Mouse (Mus musculus) colon, adult 2 months (tissue): ENCODE results near the gene Rexo5. TPM values are rescaled to one million over a fixed set of nuclear protein-coding genes. Genes with fewer than 3 reads are reported as not detected.

ENCODE experiments used
- polyA plus RNA-seq: library from polyadenylated mRNA; depleted of rRNA; stranded (reverse); fragments of >200 nt; gene quantifications from 2 replicates; pipeline ENCODE4 v1.2.3, GENCODE M21; 2012; rRNA removed

Rexo5 gene
- polyA plus RNA-seq: 1.4 and 2.8 TPM in 2 replicates

GRCm38 (mm10) chr7:119793586-119794250 lies at the start of gene Rexo5, which contains the start of gene Eri2:
Gene Rexo5, plus strand, starts transcription at chr7:119794006.
Gene Eri2, minus strand, starts transcription at chr7:119794058.

DNA sequence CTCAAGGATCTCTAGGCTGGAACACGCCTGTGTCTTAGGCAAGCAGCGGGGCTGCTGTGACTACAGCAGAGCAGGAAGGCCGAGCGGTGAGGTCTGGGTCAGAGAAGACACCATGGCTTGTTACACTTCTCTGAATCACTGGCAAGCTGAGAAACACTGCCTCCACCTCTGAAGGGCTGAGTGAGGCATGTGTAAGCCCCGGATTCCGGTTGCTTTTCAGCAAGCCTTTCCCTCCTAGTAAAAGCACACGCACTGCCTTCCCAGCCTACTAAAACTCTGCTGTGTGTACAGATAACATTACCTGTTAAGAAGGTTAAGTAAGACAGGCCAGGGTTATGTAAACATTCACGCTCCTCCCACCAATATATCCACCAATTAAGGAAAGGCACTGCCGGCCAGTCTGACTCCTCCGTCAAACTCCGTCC lies 33.3 kb upstream of the Rexo5 start, which contains the start of gene Acsm3:
Acsm3 (plus strand) TSS at position 397 of the 425 bp plus-strand sequence.

GRCm38 (mm10) chr7:119895639-119896512 lies 102.1 kb downstream of the Rexo5 start, which contains the start of the genes Lyrm1 and Dcun1d3:
Gene Lyrm1, plus strand, starts transcription at chr7:119895861.
Gene Dcun1d3, minus strand, starts transcription at chr7:119896298.

Other genes with a start within 250 kb of the Rexo5 start
- gene Acsm2, start 239.7 kb upstream of the Rexo5 start, polyA plus RNA-seq: 0.13 TPM in 1 of 2 replicates, not detected in the other
- gene Acsm1, start 187.0 kb upstream of the Rexo5 start, polyA plus RNA-seq: not detected in 2 replicates
- not detected in 2 replicates for gene Acsm4, start 104.0 kb upstream of the Rexo5 start, polyA plus RNA-seq
- 9.7 and 11.7 TPM in 2 replicates for gene Thumpd1, start 73.2 kb upstream of the Rexo5 start, polyA plus RNA-seq
- gene Acsm3, start 33.1 kb upstream of the Rexo5 start, polyA plus RNA-seq: 39.6 and 50.4 TPM in 2 replicates
- gene Eri2, start 52 bp downstream of the Rexo5 start, polyA plus RNA-seq: 0.43 and 0.44 TPM in 2 replicates
- gene Lyrm1, start 101.9 kb downstream of the Rexo5 start, polyA plus RNA-seq: 0.79 and 0.89 TPM in 2 replicates
- 2.3 and 4.8 TPM in 2 replicates for gene Dcun1d3, start 102.3 kb downstream of the Rexo5 start, polyA plus RNA-seq